Mouse (Mus musculus): ENCODE data around the gene Nodal.

Gene Nodal

GRCm38 (mm10) chr10:61399156-61399734, 18.5 kb upstream of the Nodal start:
- DNase-seq = peak; percentile 51 to 71

- no peak for DNase-seq
Measured at GRCm38 (mm10) chr10:61400407-61400806, 17.4 kb upstream of the Nodal start.

- DNase-seq = no peak
Measured at GRCm38 (mm10) chr10:61402480-61402879, 15.3 kb upstream of the Nodal start.

- DNase-seq = no peak
Measured at GRCm38 (mm10) chr10:61402911-61403310, 14.9 kb upstream of the Nodal start.

GRCm38 (mm10) chr10:61405958-61406357, 11.8 kb upstream of the Nodal start:
- DNase-seq = no peak

GRCm38 (mm10) chr10:61409776-61410175, 8.0 kb upstream of the Nodal start:
- no peak for DNase-seq

DNA sequence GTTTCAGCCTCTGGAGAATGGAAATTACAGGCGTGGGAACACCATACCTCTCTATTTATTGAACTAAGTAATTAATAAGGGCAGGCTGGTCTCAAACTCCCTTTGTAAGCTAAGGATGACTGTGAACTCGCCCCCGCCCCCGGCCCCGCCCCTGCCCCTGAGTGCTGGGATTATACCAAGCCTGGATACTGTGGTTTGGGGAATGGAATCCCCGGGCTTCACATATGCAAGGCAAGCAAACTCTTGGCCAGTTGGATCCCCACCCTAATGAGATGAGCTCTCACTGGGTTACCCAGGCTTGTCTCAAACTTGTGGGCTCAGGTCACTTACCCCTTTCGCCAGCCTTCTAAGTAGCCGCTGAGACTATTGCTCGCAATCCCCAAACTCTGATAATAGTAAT, 7.6 kb upstream of the Nodal start:
- no peak for DNase-seq

- DNase-seq = no peak
Measured at GRCm38 (mm10) chr10:61412910-61413625, 4.7 kb upstream of the Nodal start.

- DNase-seq = no peak
Measured at GRCm38 (mm10) chr10:61415240-61415639, 2.5 kb upstream of the Nodal start.

GRCm38 (mm10) chr10:61415890-61416289, 1.9 kb upstream of the Nodal start:
- DNase-seq = no peak

DNA sequence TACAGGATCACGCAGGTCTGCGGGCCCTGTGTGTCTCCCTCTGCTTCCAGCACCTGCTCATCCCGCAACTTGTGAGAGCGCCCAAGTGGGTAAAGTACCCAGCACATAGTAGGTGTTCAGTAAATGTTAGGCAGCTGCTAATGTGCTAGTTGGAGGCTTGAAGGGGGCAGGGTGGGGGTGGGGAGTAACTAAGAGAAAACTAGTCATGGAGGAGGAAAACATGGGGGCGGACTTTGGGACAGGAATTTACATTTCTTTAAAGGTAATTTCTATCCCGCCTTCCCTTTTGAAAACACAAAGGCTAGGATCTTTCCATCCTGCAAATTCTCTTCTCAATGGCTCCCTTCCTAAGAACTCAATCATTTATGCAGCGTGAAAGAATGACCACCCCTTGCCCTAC, 1.2 kb upstream of the Nodal start:
- no peak for DNase-seq

- no peak for DNase-seq
Measured at GRCm38 (mm10) chr10:61417046-61417445, 726 bp upstream of the Nodal start.

GRCm38 (mm10) chr10:61418131-61418900, 544 bp downstream of the Nodal start:
- DNase-seq = no peak

- no peak for DNase-seq
Measured at GRCm38 (mm10) chr10:61419146-61419545, 1.4 kb downstream of the Nodal start.

DNA sequence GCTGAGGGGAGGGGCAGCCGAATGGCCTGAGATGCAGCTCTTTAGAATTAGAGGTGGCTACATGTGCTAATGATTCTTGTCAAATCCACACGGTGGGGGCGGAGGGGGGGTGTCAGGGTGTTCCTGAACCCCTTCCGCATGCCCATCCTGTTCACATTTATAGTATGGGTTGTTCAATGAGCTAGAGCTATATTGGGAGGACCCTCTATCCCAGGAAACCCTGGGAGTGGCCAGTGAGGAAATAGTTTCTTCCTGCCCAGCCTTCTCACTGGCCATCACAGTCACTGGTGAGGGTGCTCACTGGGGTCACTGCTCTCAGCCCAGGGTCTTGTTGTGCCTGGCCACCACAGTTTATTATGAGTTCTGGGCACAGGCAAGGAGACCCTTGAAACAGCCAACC, 2.2 kb downstream of the Nodal start:
- DNase-seq = no peak

DNA sequence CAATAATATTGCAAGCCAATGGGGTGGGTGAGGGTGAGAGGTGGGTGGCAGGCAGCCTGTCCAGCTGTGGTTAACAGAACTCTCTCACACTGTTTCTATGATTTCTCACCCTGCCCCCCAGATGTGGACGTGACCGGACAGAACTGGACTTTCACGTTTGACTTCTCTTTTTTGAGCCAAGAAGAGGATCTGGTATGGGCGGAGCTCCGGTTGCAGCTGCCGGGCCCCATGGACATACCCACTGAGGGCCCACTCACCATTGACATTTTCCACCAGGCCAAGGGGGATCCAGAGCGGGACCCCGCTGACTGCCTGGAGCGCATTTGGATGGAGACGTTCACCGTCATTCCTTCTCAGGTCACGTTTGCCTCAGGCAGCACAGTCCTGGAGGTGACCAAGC, 5.1 kb downstream of the Nodal start:
- no peak for DNase-seq

DNA sequence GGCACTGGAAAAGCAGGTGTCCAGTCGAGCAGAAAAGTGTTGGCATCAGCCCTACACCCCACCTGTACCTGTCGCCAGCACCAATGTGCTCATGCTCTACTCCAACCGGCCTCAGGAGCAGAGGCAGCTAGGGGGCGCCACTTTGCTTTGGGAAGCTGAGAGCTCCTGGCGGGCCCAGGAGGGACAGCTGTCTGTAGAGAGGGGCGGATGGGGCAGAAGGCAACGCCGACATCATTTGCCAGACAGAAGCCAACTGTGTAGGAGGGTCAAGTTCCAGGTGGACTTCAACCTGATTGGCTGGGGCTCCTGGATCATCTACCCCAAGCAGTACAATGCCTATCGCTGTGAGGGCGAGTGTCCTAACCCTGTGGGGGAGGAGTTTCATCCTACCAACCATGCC, 5.5 kb downstream of the Nodal start:
- peak in 1 of 2 experiments; percentile 52 for DNase-seq

GRCm38 (mm10) chr10:61424500-61424899, 6.7 kb downstream of the Nodal start:
- DNase-seq = no peak

- peak; percentile 60 to 67 for DNase-seq
Measured at GRCm38 (mm10) chr10:61425047-61425446, 7.3 kb downstream of the Nodal start.

DNA sequence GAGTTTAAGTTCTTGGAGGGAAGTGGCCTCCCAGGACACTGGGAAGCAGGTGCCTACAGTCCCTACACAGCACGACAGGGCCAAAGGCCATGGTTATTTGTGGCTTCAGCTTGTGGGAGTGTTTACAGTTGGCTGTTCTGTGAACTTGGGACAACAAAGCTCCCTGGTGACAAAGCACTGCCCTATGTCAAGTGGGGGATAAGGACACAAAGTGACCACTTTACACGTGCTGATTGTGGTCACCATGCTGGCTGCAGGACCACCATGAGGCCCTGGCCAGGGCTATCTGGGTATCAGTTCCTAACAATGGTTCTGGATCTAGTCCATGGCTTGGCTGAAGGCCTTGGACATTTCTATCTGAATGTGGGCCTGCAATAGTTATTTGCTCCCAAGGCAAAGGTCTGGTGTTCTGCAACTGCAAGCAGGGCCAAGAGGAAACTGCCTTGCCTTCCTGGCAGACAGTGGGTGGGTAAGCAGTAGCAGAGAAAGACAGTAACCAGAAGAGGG, 8.5 kb downstream of the Nodal start:
- DNase-seq = peak in 1 of 2 experiments; percentile 38

DNA sequence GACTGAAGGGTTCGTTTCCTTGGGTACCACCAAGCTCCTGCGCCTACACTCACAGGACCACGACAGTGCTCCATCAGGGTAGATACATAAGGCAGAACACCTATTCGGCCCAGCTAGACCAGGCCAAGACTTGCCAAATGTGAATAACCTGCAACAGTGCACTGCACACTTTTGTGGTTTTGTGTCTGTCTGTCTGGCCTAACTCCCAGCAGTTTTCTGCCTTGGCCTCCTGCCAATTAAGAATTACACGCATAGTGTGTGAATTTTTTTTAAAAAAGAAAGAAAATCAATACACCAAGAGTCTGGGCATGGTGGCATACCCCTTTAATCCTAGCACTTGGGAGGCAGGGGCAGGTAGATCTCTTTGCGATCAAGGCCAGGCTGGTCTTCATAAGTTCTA, 10.2 kb downstream of the Nodal start:
- no peak for DNase-seq

DNA sequence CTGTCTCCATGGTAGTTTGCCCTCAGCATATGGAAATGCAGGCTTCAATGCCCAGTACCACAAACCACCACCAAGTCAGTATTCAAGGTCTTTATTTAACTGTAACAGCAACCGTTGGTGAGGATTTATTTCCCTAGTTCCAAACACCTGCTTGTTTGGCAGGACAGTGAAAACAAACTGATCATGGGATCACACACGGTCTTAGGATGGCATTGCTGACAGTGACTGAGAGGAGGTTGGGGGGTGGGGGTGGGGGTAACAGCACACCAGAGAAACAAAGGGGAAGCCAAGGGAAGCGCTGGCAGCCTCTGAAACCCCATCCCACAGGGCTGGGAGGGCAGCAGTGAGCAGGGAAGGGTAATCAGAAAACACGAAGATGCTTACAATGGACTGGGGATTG, 10.6 kb downstream of the Nodal start:
- DNase-seq = no peak

GRCm38 (mm10) chr10:61429043-61429442, 11.3 kb downstream of the Nodal start:
- no peak for DNase-seq

- DNase-seq = no peak
Measured at GRCm38 (mm10) chr10:61431375-61431774, 13.6 kb downstream of the Nodal start.
